Mouse (Mus musculus) stomach, postnatal 0 days (tissue): ENCODE measurements around the gene Phka2.

Experiments used
- CTCF ChIP-seq: IDR thresholded peaks from 2 replicates; pipeline ENCODE4 v1.5.1; 2016; ENCODE audit warnings: antibody characterized with exemption, low read depth, mild to moderate bottlenecking, moderate library complexity
- EP300 ChIP-seq: optimal IDR thresholded peaks from 2 replicates; pipeline ENCODE3; 2016; ENCODE audit warnings: antibody characterized with exemption

- no peak for TF ChIP-seq CTCF
- no peak for TF ChIP-seq EP300
Measured at GRCm38 (mm10) chrX:160603981-160604541, 102.1 kb downstream of the Phka2 start.
